Mouse (Mus musculus) cerebellum, adult 11 months (tissue): Measurements from ENCODE around the gene Zfx.

Experiments
- DNase-seq: peaks from one replicate; pipeline ENCODE4 v3.0.0; 2022

Gene Zfx

DNA sequence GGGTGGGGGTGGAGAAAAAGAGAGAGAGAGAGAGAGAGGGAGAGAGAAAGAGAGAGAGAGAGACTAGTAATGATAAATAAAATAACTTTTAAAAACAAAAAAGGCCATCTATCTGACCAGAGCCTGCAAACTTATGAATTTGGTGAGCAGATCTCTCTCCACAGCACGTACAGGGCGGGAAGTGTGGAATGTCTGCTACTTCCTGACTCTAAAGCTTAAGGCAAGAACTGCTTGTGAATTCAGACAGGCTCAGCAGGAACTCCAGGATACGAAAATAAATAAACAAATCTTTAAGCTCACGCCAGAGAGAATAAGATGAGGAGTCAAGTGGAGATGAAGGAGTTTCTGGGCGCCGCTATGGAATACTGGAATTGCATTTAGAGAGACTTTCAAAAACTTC is 64.8 kb downstream of the Zfx start:
- DNase-seq: no peak

DNA sequence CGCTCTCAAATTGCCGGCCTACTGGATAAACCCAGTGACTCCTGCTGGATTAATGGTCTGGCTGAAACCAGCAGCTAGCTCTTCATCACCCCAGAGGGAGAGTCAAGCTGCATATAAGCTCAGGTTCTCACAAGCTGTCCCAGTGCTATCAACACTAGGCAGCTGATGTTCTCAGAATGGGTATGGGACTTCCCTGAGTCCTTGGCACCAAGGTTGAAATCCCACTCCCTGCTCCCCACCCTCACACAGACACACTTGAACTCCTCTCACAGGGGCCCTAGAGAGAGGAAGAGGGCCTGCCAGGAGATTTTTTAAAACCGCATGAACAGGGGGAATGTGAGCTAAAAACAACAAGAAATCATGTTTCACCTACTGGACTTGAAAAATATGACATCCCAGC is 74.5 kb downstream of the Zfx start:
- DNase-seq: no peak

DNA sequence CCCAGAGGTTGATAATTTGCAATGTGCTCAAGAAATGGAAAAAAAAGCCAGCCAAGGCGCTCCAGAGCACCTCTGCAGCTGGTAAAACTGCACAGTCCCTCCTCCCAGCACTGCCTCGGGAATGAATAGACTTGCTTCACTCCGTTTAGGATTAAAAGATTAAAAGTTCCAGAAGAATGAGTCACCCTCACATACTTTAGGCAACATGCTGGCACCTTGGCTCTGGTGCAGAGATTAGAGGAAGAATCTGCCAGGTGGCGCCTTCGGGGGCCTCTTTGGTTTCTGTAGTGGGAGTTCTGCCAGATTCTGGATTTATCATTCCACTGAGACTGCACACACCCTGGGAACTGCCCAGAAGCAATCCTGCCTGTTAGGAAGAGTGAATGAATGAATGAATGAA is 75.5 kb downstream of the Zfx start:
- DNase-seq: no peak

DNA sequence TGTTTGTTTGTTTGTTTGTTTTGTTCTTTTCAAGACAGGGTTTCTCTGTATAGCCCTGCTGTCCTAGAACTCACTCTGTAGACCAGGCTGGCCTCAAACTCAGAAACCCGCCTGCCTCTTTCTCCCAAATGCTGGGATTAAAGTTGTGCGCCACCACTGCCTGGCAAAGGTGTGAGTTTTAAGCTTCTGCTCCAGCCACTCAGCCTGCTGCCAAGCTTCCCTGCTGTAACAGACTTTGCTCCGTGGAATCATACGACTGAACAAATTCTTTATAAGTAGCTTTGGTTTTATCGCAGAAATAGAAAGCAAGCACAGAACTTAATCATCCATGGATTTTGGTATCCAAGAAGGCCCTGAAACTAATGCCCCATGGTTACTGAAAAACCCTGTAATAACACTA is 76.1 kb downstream of the Zfx start:
- no peak for DNase-seq

DNA sequence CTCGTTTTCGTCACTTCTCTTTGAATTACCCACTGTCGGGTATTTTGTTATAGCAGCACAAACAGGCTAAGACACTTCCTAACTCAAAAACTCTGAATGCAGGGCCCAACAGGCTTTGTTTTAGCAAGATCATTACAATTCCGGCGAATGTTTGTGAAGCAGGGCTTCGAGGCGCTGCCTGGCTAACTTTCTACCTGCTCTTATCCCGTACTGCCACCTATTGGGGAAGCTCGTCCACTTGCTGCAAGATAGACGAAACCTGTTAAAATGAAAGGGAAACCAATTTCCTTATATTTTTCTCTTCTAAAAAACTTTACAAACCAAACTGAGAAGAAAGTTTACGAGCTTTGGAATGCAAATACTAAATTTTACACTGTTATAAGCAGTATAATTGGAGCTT is 90.6 kb downstream of the Zfx start:
- no peak for DNase-seq

DNA sequence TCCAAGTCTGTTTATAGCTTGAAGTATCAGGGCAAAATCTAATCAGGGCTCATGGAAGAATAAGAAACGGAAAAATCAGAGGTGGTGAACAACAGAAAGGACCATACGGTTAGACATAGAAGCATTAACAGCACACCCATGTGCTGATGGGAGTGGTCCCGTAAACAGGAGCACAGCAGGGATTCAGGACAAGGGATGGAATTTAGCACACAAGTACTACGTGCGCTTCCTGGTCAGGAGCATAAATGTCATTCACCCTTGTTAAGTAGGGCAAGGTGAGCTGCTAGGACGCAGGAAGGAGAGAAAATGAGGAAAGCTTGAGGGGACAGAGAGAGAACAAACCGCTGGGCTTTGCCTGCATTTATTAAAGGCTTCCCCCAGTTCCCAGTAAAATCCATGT is 93.4 kb downstream of the Zfx start:
- DNase-seq: no peak
